Mouse (Mus musculus) frontal cortex, adult 2 months (tissue): ENCODE measurements around the gene Pou2f3. TPM values are rescaled to one million over a fixed set of nuclear protein-coding genes. Genes with fewer than 3 reads are reported as not detected.
"Not testable (repeated sequence)": the region's sequence is repeated elsewhere in the genome, so short reads cannot be mapped to it uniquely, and the experiment has no call there.

Experiments used
- DNase-seq, 2 experiments: peaks; one replicate each; pipeline ENCODE4 v3.0.0; 2022; ENCODE audit warnings: low spot score in 1 of 2; ENCODE audit errors: extremely low spot score in 1 of 2
- polyA plus RNA-seq: library from polyadenylated mRNA; depleted of rRNA; stranded (reverse); fragments of >200 nt; gene quantifications from 2 replicates; pipeline ENCODE4 v1.2.3, GENCODE M21; 2012

Gene Pou2f3
- polyA plus RNA-seq, 1 experiment = 0.26 TPM

GRCm38 (mm10) chr9:43179614-43180013 lies 30.6 kb downstream of the Pou2f3 start:
- no peak for DNase-seq

DNA sequence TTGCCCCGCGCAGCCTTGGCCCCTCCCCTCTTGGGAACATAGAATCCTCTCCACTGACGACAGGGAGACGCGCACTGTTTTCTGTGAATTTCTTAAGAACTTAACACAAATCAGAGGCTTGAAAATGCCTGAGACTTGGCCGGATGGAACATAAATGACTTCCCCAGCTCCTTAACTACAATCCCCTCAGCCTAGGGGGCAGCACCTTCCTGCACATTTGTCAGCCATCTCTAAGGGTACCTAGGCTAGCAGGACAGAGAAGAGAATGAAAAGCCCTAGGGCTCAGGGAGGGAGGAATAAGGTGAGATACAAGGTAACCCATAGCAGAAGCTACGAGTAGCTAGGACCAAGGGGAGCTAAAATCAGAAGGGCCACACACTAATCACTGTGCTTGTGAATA lies 32.0 kb downstream of the Pou2f3 start:
- peak in 1 of 2 experiments; percentile 1 for DNase-seq

DNA sequence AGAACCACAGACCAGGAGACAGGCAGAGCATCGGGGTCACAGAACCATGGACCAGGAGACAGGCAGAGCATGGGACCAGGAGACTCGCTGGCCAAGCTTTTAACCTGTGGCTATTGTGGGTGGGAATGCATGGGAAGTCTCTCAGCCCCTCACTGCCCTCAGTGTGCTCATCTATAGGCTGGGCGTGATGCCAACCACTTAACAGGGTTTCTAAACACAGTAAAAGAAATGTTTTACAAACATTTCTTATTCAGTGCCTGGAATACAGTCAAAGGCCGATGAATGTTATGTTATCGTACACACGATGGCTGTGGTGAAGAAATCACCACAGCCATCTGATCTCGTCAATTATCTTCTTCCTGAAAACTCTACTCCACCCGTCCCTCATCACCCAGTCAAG lies 43.1 kb downstream of the Pou2f3 start:
- DNase-seq = no peak

DNA sequence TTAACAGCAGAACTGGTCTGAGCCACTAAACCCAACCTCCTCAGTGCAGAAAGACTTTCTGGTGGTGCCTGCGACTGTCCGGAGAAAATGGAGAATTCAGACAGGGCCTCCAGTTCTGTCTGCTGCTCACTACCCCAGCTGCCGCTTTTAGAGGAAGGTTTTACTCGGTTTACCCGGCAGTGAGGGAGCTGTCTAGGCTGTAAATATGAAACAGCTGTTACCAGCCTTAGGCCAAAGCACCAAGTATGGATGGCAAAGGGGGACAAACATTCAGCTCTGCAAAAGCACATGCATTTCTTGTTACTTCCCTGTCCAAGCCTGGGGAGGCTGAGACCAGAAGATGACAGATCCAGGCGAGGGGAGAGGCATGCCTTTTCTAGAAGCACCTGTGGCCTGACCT lies 43.8 kb downstream of the Pou2f3 start:
- no peak for DNase-seq

- DNase-seq = no peak
Observed at GRCm38 (mm10) chr9:43155960-43156359, 54.2 kb downstream of the Pou2f3 start.

DNA sequence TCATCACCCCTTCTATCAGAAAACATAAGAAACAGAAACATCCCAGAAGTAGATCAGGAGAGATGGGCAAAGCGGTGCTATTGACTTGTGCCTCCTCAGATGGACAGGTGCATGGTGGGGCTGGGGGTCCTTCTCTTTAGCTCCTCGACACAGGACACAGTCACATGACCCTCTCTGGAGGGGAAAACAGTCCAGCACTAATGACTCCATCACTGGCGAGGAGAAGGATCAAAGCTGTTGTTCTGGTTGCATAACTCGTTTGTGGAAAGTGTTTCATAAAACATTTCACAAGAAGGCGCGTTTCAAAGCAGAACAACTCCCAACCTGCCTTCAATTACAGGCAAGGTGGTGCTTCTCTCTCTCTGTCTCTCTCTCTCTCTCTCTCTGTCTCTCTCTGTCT lies 58.4 kb downstream of the Pou2f3 start:
- no peak for DNase-seq

- DNase-seq = no peak
Observed at GRCm38 (mm10) chr9:43150957-43151356, 59.2 kb downstream of the Pou2f3 start.

DNA sequence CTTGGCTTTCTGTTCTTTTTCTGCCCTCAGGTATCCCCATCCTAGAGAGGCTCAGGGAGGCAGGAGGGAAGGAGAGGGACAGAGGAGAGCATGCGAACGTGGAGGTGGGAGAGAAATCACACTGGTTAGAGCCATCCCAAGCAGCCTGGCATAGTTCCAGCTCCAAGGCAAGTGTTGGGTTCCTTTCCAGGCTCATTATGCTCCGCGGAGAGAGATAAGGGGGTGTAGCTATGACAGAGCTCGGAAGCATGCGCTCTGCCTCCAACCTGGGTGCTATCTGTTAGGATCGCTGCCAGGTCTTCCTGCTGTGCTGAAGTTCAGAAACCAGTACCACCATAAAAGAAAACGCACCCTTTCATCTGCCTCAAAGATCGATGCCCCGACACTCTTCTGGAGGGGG lies 60.1 kb downstream of the Pou2f3 start:
- DNase-seq = peak; percentile 64 to 85

GRCm38 (mm10) chr9:43149498-43149897 lies 60.7 kb downstream of the Pou2f3 start:
- DNase-seq = peak in 1 of 2 experiments; percentile 70

- no peak for DNase-seq
Observed at GRCm38 (mm10) chr9:43145196-43145595, 65.0 kb downstream of the Pou2f3 start.

- DNase-seq = peak in 1 of 2 experiments; percentile 42
Observed at GRCm38 (mm10) chr9:43144206-43144810, 65.9 kb downstream of the Pou2f3 start.

DNA sequence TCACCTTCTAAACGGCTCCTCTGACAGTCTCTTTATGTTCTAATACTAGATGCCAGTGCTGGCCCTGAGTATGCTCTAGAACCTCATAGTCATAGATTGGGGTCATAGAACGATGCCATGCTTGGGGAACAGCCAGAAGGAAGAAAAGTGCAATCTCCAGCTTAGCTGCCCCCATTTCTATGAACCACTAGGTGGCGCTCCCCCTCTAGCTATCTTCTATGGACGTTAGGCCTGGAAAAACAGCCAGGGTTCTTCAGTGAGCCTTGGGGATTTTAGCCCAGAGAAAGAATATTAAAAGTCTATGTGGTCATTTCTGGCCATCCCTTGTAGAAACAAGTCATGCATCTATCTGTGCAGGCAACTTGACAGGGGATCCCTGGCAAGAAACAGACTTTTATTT lies 68.3 kb downstream of the Pou2f3 start:
- peak in 1 of 2 experiments; percentile 88 for DNase-seq

GRCm38 (mm10) chr9:43133525-43133924 lies 76.6 kb downstream of the Pou2f3 start:
- peak; percentile 76 to 80 for DNase-seq

DNA sequence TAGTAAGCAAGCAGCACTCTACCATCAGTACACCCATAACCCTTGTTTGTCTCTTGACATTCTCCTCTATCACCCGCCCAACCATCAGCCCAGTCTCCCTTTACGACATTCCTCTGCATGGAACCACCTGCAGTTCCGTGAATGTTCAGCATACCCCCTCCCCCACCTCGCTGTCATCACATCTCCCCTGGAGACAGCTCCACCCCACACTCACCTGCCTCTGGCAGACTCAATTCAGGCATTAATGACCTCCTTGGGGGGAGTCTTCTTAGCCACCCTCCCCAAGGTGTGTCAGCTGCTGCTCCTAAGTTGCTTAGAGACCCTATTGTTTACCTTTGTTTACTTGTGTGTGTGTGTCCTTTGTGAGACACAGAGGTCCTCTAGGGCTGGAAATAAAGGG lies 77.8 kb downstream of the Pou2f3 start:
- DNase-seq = no peak

DNA sequence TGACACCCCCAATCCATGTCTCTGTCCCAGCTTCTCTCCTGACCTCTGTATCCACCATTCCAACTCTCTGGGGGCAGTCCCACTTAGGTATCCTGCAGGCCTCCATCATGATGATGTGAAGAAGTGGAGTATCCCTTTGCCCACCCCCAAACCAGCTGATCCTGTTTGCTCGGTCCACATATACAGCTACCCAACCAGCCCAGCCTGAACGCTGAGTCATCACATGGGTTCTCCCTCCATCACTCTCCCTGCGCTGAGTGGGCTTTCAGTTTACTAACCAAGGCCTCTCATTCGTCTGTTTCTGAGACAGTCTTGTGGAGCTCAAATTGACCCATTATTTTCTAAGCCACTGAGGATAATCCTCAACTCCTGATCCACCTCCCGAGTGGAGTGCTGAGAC lies 78.2 kb downstream of the Pou2f3 start:
- DNase-seq = no peak

- DNase-seq = no peak
Observed at GRCm38 (mm10) chr9:43130684-43131083, 79.5 kb downstream of the Pou2f3 start.

DNA sequence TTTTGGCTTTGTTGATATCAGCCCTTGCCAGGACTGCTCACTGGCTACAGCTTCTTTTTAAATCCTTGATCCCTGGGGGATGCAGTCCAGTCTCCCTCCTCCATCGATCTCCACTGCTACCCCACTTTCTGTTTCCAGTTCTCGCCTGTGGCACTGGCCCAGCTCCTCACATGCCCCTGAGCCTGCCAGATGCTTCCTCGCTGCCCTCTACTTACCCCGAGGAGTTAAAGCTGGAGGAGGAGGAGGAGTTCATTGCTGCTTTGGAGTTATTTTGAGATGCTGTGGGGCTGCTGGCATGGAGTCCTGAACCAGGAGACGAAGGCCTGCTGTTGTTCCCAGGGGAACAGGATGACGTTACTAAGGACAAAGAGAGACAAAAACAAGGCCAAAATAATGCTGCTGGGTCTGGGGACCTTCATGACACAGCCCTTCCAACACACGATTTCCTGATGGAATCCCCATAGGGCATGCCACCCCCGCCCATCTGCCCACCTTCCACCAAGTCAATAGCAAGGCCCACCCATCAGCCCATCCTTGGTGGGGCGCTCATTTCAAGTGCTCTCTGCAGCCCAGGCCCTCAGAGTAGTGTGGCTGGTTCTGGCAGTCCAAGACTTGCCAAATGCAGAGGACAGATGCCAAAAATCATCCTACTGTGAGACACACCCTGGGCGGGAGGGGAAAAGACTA lies 82.9 kb downstream of the Pou2f3 start:
- peak in 1 of 2 experiments; percentile 63 for DNase-seq

DNA sequence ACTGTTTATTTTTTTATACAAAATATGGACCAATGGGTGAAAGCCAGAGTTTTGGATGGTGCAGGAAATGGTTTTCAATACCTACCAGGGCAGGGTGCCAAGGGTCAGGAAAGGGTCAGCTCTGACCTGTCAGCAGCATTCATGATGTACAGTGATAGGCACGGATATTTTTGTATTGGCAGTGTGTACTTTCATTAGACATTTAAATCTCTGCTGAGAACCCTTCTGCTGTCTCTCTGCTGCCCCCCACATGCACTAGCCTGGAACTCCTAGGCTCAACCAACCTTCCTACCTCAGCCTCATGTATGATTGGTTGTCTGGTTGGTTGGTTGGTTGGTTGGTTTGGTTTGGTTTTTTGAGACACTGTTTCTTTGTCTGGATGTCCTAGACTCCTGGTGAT lies 87.8 kb downstream of the Pou2f3 start:
- no peak for DNase-seq

- DNase-seq = not testable (repeated sequence)
Observed at GRCm38 (mm10) chr9:43121948-43122347, 88.2 kb downstream of the Pou2f3 start.

DNA sequence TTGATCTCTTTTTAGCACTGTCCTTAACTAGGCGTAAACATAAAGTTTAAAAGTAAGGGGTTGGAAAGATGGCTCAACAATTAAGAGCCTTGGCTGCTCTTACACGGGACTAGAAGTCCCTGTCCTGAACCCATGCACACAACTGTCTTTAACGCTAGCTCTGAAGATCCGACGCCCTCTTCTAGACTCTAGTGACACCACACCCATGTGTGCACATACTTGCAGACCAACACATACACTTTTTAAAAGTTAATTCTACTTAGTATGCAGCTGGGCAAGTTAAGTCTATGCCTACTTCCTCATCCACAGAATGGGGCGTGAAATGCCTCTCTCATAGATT lies 93.2 kb downstream of the Pou2f3 start:
- DNase-seq = no peak

DNA sequence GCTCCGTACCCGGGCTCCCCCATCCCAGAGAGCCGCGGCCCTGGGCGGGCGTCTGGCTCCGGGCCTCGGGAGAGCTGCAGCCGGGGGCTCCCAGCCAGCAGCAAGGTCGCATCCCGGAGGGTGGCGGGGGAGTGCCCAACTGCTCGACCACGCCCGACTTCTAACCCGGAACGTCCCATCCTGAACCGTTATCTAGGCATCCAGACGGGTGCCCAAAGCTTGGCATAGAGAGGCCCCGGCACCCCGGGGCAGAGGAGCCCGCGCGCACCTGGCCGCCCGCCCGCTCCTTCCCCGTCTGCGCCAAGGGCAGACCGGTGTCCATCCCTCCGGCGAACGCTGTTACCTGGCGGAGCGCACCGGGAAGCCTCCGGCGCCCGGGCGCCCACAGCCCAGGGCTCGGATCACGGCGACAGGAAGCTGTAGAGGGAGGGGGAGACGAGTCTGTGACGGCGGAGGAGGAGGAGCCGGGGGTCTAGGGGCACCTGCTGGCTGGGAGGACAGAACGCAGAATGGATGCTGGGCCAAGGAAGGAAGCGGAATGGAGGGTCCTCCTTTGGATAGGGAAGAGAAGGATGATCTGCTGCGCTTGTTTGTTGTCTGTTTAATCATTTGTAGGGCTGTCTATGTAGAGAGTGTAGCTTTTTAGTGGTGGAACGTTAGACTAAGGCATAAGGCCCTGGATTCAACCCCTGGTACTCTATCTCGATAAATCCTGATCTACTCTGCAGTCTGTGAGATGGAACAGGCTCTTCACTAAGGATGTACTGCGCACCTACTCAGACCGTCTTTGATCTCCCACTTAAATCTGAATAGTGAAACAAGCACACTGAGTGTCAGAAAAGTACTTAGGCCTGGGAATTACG lies 93.8 kb downstream of the Pou2f3 start, which contains the start of gene Tmem136:
Tmem136 (minus strand) TSS at position 437 of the 863 bp plus-strand sequence.
- peak in 1 of 2 experiments; percentile 68 for DNase-seq
